Mouse (Mus musculus) lung, embryonic 14.5 days (tissue): ENCODE measurements at regions not wholly inside any gene's neighbourhood (a gene's known extent, or its start where the extent isn't known, plus 50 kb on each side); places are given as distances from the start of the nearest gene placed in this dataset.

ENCODE experiments used
- ATAC-seq: fragments of 200-750 bp; cut with Nextera tagmentation; 2 replicates; pipeline ENCODE4 v1.8.0; 2017; ENCODE audit warnings: mild to moderate bottlenecking, moderate TSS enrichment, moderate library complexity; ENCODE audit not compliant: insufficient read depth
- DNase-seq: peaks from one replicate; pipeline ENCODE4 v3.0.0-alpha.2; 2015
- H3K27ac ChIP-seq: fragments of 300-500 bp; sonication (generic); 2 replicates; pipeline ENCODE4 v1.5.1; 2014; ENCODE audit warnings: low read depth, mild to moderate bottlenecking, moderate library complexity
- H3K27me3 ChIP-seq: fragments of 300-500 bp; sonication (generic); 2 replicates; pipeline ENCODE4 v1.6.1; 2014; ENCODE audit warnings: low read length, control low read depth; ENCODE audit not compliant: insufficient read depth
- H3K36me3 ChIP-seq: fragments of 300-500 bp; sonication (generic); 2 replicates; pipeline ENCODE4 v1.6.1; 2014; ENCODE audit warnings: control low read depth; ENCODE audit not compliant: insufficient read depth
- H3K4me1 ChIP-seq: fragments of 300-500 bp; sonication (generic); 2 replicates; pipeline ENCODE4 v1.6.1; 2014; ENCODE audit warnings: antibody characterized with exemption, control low read depth; ENCODE audit not compliant: insufficient read depth
- H3K4me2 ChIP-seq: fragments of 300-500 bp; sonication (generic); 2 replicates; pipeline ENCODE4 v1.6.1; 2014; ENCODE audit warnings: mild to moderate bottlenecking
- H3K4me3 ChIP-seq: fragments of 300-500 bp; sonication (generic); 2 replicates; pipeline ENCODE4 v1.5.1; 2014; ENCODE audit warnings: low read depth, low read length
- H3K9ac ChIP-seq: fragments of 300-500 bp; sonication (generic); 2 replicates; pipeline ENCODE4 v1.6.1; 2014
- H3K9me3 ChIP-seq: fragments of 300-500 bp; sonication (generic); 2 replicates; pipeline ENCODE4 v1.6.1; 2016; ENCODE audit warnings: low read depth, low read length, control low read depth
- CTCF ChIP-seq: IDR thresholded peaks from 2 replicates; pipeline ENCODE4 v1.5.1; 2016; ENCODE audit warnings: antibody characterized with exemption, low read depth
- WGBS: fragments of 180-500 bp; shearing (Covaris S2); extraction: QIAGEN DNeasy Blood & Tissue Kit; methylation state at CpG from one replicate; pipeline ENCODE4 v1.1.7; 2014; 5-methylcytosine and 5-hydroxymethylcytosine counted together

- no peak for ATAC-seq
- H3K36me3 ChIP-seq: no peaks in the 10 kb centered on the region
- DNase-seq: no peak
- TF ChIP-seq CTCF: no peak
- H3K9me3 ChIP-seq: no peaks in the 10 kb centered on the region
- H3K4me1 ChIP-seq: no peaks in the 10 kb centered on the region
- H3K27ac ChIP-seq: no peak overlapping the region
- H3K9ac ChIP-seq: no peak overlapping the region
- WGBS: 55% methylated on average over 1 of the region's 1 CpGs
- no peaks in the 10 kb centered on the region for H3K27me3 ChIP-seq
- H3K4me2 ChIP-seq: no peak overlapping the region
- H3K4me3 ChIP-seq: no peak overlapping the region
Observed at GRCm38 (mm10) chr1:96482816-96483215, 389.2 kb downstream of the Slco4c1 start.

GRCm38 (mm10) chr1:96450852-96451251, 421.1 kb downstream of the Slco4c1 start:
- no peaks in the 10 kb centered on the region for H3K27me3 ChIP-seq
- no peak overlapping the region for H3K9ac ChIP-seq
- TF ChIP-seq CTCF: no peak
- H3K4me2 ChIP-seq: no peak overlapping the region
- H3K27ac ChIP-seq: no peak overlapping the region
- DNase-seq: no peak
- H3K4me1 ChIP-seq: no peaks in the 10 kb centered on the region
- ATAC-seq: no peak
- H3K4me3 ChIP-seq: no peak overlapping the region
- no peaks in the 10 kb centered on the region for H3K36me3 ChIP-seq
- 38% methylated on average over 1 of the region's 1 CpGs for WGBS
- H3K9me3 ChIP-seq: no peaks in the 10 kb centered on the region

- no peak overlapping the region for H3K4me2 ChIP-seq
- ATAC-seq (no peak), DNase-seq (no peak)
- H3K27ac ChIP-seq: no peak overlapping the region
- no peak overlapping the region for H3K9ac ChIP-seq
- WGBS: 83% methylated on average over 1 of the region's 1 CpGs
- no peaks in the 10 kb centered on the region for H3K9me3 ChIP-seq
- TF ChIP-seq CTCF: no peak
- H3K36me3 ChIP-seq: no peaks in the 10 kb centered on the region
- no peaks in the 10 kb centered on the region for H3K4me1 ChIP-seq
- no peaks in the 10 kb centered on the region for H3K27me3 ChIP-seq
- H3K4me3 ChIP-seq: no peak overlapping the region
Observed at GRCm38 (mm10) chr1:96445215-96445614, 426.8 kb downstream of the Slco4c1 start.

- Histone ChIP-seq H3K36me3 (no peaks in the 10 kb centered on the region), H3K9me3 (no peaks in the 10 kb centered on the region), H3K27ac (no peak overlapping the region), H3K4me3 (no peak overlapping the region), H3K9ac (no peak overlapping the region), H3K4me1 (no peaks in the 10 kb centered on the region), H3K4me2 (no peak overlapping the region), H3K27me3 (no peaks in the 10 kb centered on the region)
- no peak for ATAC-seq
- DNase-seq: no peak
- 68% methylated on average over 2 of the region's 2 CpGs for WGBS
- no peak for TF ChIP-seq CTCF
Observed at GRCm38 (mm10) chr1:96433057-96433456, 438.9 kb downstream of the Slco4c1 start.

- Histone ChIP-seq H3K27me3 (no peaks in the 10 kb centered on the region), H3K9me3 (no peaks in the 10 kb centered on the region), H3K4me3 (no peak overlapping the region), H3K27ac (no peak overlapping the region), H3K9ac (no peak overlapping the region), H3K4me1 (no peaks in the 10 kb centered on the region), H3K36me3 (no peaks in the 10 kb centered on the region), H3K4me2 (no peak overlapping the region)
- TF ChIP-seq CTCF: no peak
- ATAC-seq: no peak
- DNase-seq: no peak
Observed at GRCm38 (mm10) chr1:96423481-96423880, 448.5 kb downstream of the Slco4c1 start.

GRCm38 (mm10) chr1:96410837-96411612, 460.9 kb downstream of the Slco4c1 start:
- 85% methylated on average over 4 of the region's 4 CpGs for WGBS
- no peak overlapping the region for H3K4me3 ChIP-seq
- H3K9ac ChIP-seq: no peak overlapping the region
- no peak overlapping the region for H3K4me2 ChIP-seq
- TF ChIP-seq CTCF: no peak
- DNase-seq (no peak), ATAC-seq (no peak)
- no peaks in the 10 kb centered on the region for H3K4me1 ChIP-seq
- no peaks in the 10 kb centered on the region for H3K9me3 ChIP-seq
- H3K27ac ChIP-seq: no peak overlapping the region
- H3K27me3 ChIP-seq: no peaks in the 10 kb centered on the region
- no peaks in the 10 kb centered on the region for H3K36me3 ChIP-seq

- ATAC-seq: no peak
- Histone ChIP-seq H3K4me3 (no peak overlapping the region), H3K9ac (no peak overlapping the region), H3K4me2 (no peak overlapping the region), H3K4me1 (no peaks in the 10 kb centered on the region), H3K27me3 (no peaks in the 10 kb centered on the region), H3K9me3 (no peaks in the 10 kb centered on the region), H3K36me3 (no peaks in the 10 kb centered on the region), H3K27ac (no peak overlapping the region)
- no peak for TF ChIP-seq CTCF
- 68% methylated on average over 4 of the region's 4 CpGs for WGBS
- no peak for DNase-seq
Observed at GRCm38 (mm10) chr1:96397982-96398381, 474.0 kb downstream of the Slco4c1 start.
